Mouse (Mus musculus): ENCODE data around the gene Tas2r140.

The Tas2r140 gene

GRCm38 (mm10) chr6:133055716-133056115, at the start of gene Tas2r140:
TSS of gene Tas2r140 (minus strand) at chr6:133055816.
- no peak for ATAC-seq (ENCODE audit: low TSS enrichment)

- no peak for ATAC-seq (ENCODE audit: low TSS enrichment)
Observed at GRCm38 (mm10) chr6:133104609-133104921, 48.9 kb upstream of the Tas2r140 start, which contains the start of gene Smim10l1. TSS of gene Smim10l1 (plus strand) at chr6:133104909.

- no peak for ATAC-seq (ENCODE audit: low TSS enrichment)
Observed at GRCm38 (mm10) chr6:133102430-133102829, 46.8 kb upstream of the Tas2r140 start.

GRCm38 (mm10) chr6:133092226-133092625, 36.6 kb upstream of the Tas2r140 start:
- ATAC-seq (ENCODE audit: low TSS enrichment), result no peak

DNA sequence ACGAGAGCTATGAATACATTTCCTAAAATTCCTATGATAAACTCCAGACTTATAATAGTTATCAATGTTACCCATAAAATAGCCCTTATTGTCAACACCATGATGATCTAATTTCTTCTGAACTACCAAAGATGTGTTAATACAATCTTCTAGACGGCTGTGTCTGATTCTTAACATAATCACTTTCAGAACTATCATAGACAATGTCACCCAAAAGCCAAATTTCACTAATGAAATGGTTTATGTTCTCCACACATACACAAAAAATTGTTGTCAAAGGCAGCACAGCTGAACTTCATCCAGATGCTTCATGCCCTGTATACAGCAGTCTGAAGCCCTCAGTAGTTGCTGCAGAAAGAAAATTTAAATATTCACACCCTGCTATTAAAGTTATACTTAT, 18.6 kb downstream of the Tas2r140 start, which contains the start of gene Tas2r103:
TSS of gene Tas2r103 (minus strand) at position 101 of the 400 bp plus-strand sequence.
- ATAC-seq (ENCODE audit: low TSS enrichment), result no peak

Measured in frontal cortex, adult (tissue).